Mouse (Mus musculus) kidney, adult 2 months (tissue): ENCODE data around the gene Nudt21. TPM values are rescaled to one million over a fixed set of nuclear protein-coding genes. Genes with fewer than 3 reads are reported as not detected.
A peak's percentile ranks its signal among the peaks of the same experiment; 100 is the strongest.

Source experiments
- DNase-seq: peaks from one replicate; pipeline ENCODE4 v3.0.0; 2021
- H3K27ac ChIP-seq: fragments of 200-500 bp; 2 replicates; pipeline ENCODE4 v1.5.1; 2012; ENCODE audit warnings: low read depth, low read length, control low read depth, inconsistent platforms; ENCODE audit not compliant: insufficient read depth
- H3K27me3 ChIP-seq: fragments of 200-500 bp; replicated peaks from 2 replicates; pipeline ENCODE4 v1.6.1; 2012; ENCODE audit warnings: mild to moderate bottlenecking, moderate library complexity, low read length, inconsistent platforms; ENCODE audit not compliant: control insufficient read depth, insufficient read depth
- H3K36me3 ChIP-seq: fragments of 200-500 bp; 2 replicates; pipeline ENCODE4 v1.6.1; 2012; ENCODE audit warnings: mild to moderate bottlenecking, moderate library complexity, low read length, inconsistent platforms; ENCODE audit not compliant: control insufficient read depth, insufficient read depth
- H3K4me1 ChIP-seq: fragments of 200-500 bp; 2 replicates; pipeline ENCODE4 v1.6.1; 2011; ENCODE audit warnings: low read length; ENCODE audit not compliant: control insufficient read depth, insufficient read depth
- H3K4me3 ChIP-seq: fragments of 200-500 bp; 2 replicates; pipeline ENCODE4 v1.5.1; 2011; ENCODE audit warnings: mild to moderate bottlenecking, low read depth, low read length, control low read depth; ENCODE audit not compliant: insufficient read depth
- CTCF ChIP-seq: fragments of 200-500 bp; conservative IDR thresholded peaks from 2 replicates; pipeline ENCODE4 v1.5.1; 2011; ENCODE audit warnings: low read depth, mild to moderate bottlenecking, control low read depth, low read length, moderate library complexity, mixed read lengths; ENCODE audit not compliant: insufficient read depth, insufficient read length
- POLR2A ChIP-seq: fragments of 200-500 bp; IDR thresholded peaks from one replicate; pipeline ENCODE4 v1.6.1; 2011; ENCODE audit warnings: low read depth, low read length, control low read depth
- WGBS: fragments of 180-500 bp; shearing (Covaris S2); methylation state at CpG from one replicate; pipeline ENCODE4 v1.1.7; 2018; 5-methylcytosine and 5-hydroxymethylcytosine counted together
- polyA plus RNA-seq: library from polyadenylated mRNA; depleted of rRNA; stranded (reverse); fragments of >200 nt; gene quantifications from 2 replicates; pipeline ENCODE4 v1.2.3, GENCODE M21; 2012

Gene Nudt21
- polyA plus RNA-seq, 1 experiment: 22.1 TPM

DNA sequence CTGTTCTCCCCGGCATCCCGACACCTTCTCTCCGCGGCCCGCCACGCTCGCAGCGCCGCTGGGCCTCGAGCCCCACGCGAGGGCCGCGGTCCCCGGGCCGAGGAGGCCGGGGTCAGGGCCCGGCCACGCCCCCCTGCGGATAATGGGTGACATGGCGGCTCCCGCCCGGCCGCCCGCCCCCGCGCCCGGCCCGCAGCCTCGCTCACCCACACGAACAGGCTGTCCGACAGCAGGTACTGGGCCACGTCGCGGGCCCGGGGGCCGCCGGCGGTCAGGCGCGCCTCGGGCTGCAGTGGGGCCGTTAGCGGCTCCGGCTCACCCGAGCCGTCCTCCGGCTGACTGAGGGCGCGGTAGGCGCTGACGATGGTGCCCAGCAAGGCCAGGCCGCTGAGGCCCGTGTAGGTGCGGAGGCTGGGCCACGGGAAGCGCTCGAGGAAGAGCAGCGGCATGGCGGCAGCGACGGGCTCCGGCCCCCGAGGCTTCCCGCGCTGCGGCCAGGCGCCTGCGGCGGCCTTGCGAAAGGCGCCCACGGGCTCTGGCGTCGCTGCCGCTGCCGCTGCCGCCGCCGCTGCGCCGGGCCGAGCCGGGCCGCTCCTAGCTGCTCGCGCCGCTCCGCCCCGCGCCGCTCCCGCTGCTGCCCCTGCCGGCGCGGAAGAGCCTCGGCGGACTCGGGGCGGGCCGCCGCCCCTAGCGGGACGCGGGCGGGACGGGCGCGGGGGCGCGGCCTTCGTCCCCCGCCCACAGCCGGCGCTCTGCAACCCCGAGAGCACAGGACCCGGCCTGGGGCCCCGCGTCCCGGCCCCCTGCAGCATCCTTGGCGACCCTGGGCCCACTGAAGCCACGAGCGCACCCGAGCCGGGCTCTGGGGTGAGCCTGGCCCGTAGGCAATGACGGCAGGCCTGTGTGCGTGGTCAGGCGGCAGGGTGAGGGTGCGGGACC, 24.5 kb downstream of the Nudt21 start, which contains the start of gene Amfr:
TSS of gene Amfr (minus strand) at position 830 of the 939 bp plus-strand sequence.
- TF ChIP-seq CTCF: peak; percentile 32; the same call in 1 of the 2 replicates
- TF ChIP-seq POLR2A: no peak
- H3K4me3 ChIP-seq: peak within 1 kb of the TSS; percentile 96
- no peaks in the 10 kb centered on the region for H3K27me3 ChIP-seq
- H3K36me3 ChIP-seq: no peaks in the 10 kb centered on the region
- H3K4me1 ChIP-seq: peaks cover 28% of the 10 kb centered on the region
- 3% methylated on average over 102 of the region's 130 CpGs for WGBS
- DNase-seq: peak; percentile 75
- peak within 1 kb of the TSS; percentile 90 for H3K27ac ChIP-seq

- H3K27ac ChIP-seq: peak overlapping the region; percentile 90
- TF ChIP-seq POLR2A (no peak), CTCF (no peak)
- H3K27me3 ChIP-seq: no peaks in the 10 kb centered on the region
- peak overlapping the region; percentile 96 for H3K4me3 ChIP-seq
- H3K4me1 ChIP-seq: peaks cover 28% of the 10 kb centered on the region
- WGBS: 2% methylated on average over 48 of the region's 48 CpGs
- DNase-seq: peak; percentile 51
- no peaks in the 10 kb centered on the region for H3K36me3 ChIP-seq
Measured at GRCm38 (mm10) chr8:94011076-94012012, 25.5 kb downstream of the Nudt21 start.

GRCm38 (mm10) chr8:94010101-94010705, 26.6 kb downstream of the Nudt21 start:
- no peak for DNase-seq
- no peak overlapping the region for H3K4me3 ChIP-seq

GRCm38 (mm10) chr8:94009243-94009845, 27.5 kb downstream of the Nudt21 start:
- Histone ChIP-seq H3K4me3 (no peak overlapping the region), H3K27ac (no peak overlapping the region), H3K36me3 (no peaks in the 10 kb centered on the region), H3K4me1 (peaks cover 28% of the 10 kb centered on the region), H3K27me3 (no peaks in the 10 kb centered on the region)
- DNase-seq: no peak
- 49% methylated on average over 15 of the region's 15 CpGs for WGBS
- TF ChIP-seq CTCF: no peak
- TF ChIP-seq POLR2A: no peak

More at GRCm38 (mm10) chr8:94010101-94010705, 26.6 kb downstream of the Nudt21 start:
- Histone ChIP-seq H3K4me1 (peaks cover 28% of the 10 kb centered on the region), H3K27me3 (no peaks in the 10 kb centered on the region), H3K36me3 (no peaks in the 10 kb centered on the region), H3K27ac (peak overlapping the region; percentile 83)
- no peak for TF ChIP-seq POLR2A
- no peak for TF ChIP-seq CTCF
- 64% methylated on average over 2 of the region's 2 CpGs for WGBS

DNA sequence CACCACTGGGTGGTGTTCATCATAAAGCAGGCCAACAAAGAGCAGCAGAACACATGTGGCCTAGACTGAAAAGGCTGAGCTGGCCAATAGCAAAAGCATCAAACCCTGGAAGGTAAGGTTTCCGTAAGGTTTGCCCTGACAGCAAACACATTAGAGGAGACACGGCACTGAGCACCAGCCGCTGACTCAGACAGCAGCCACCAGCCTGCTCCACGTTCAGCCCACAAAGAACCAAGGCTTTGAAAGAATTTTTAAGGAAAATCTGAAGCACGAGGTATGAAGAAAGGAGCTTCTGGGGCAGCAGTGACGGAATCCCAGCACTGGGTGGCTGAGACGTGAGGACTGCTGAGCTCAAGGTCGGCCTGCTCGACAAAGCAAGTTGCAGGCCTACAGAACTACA, 32.7 kb downstream of the Nudt21 start:
- no peak for TF ChIP-seq POLR2A
- no peak for TF ChIP-seq CTCF
- 87% methylated on average over 9 of the region's 9 CpGs for WGBS
- Histone ChIP-seq H3K27ac (no peak overlapping the region), H3K36me3 (no peaks in the 10 kb centered on the region; the same call in none of the 2 replicates), H3K27me3 (no peaks in the 10 kb centered on the region), H3K4me3 (no peak overlapping the region), H3K4me1 (peaks cover 9% of the 10 kb centered on the region)
- no peak for DNase-seq

- TF ChIP-seq CTCF: no peak
- TF ChIP-seq POLR2A: no peak
- Histone ChIP-seq H3K4me1 (no peaks in the 10 kb centered on the region), H3K4me3 (no peak overlapping the region), H3K27ac (no peak overlapping the region), H3K36me3 (peaks cover 3% of the 10 kb centered on the region), H3K27me3 (no peaks in the 10 kb centered on the region)
- no peak for DNase-seq
- 98% methylated on average over 2 of the region's 2 CpGs for WGBS
Measured at GRCm38 (mm10) chr8:93998961-93999360, 37.9 kb downstream of the Nudt21 start.
